Mouse (Mus musculus): ENCODE measurements at regions not wholly inside any gene's neighbourhood (a gene's known extent, or its start where the extent isn't known, plus 50 kb on each side); places are given as distances from the start of the nearest gene placed in this dataset.

- WGBS (ENCODE audit: insufficient replicate concordance) = 72% methylated on average over 15 of the region's 15 CpGs
Measured at GRCm38 (mm10) chr12:107251981-107252380, 236.5 kb upstream of the 3110018I06Rik start.

GRCm38 (mm10) chr12:107262076-107262475, 226.4 kb upstream of the 3110018I06Rik start:
- Histone ChIP-seq H3K27me3 (replicated peaks) (no peaks in the 10 kb centered on the region), H3K4me1 (no peaks in the 10 kb centered on the region), H3K9me3 (replicated peaks) (no peaks in the 10 kb centered on the region), H3K36me3 (no peaks in the 10 kb centered on the region), H3K4me3 (no peak overlapping the region), H3K27ac (no peak overlapping the region), H3K9ac (no peak overlapping the region), H3K4me2 (no peak overlapping the region)
- no peak for ATAC-seq
- 69% methylated on average over 5 of the region's 5 CpGs for WGBS (ENCODE audit: insufficient replicate concordance)

More at GRCm38 (mm10) chr12:107251981-107252380, 236.5 kb upstream of the 3110018I06Rik start:
- Histone ChIP-seq H3K36me3 (no peaks in the 10 kb centered on the region), H3K9ac (no peak overlapping the region), H3K9me3 (replicated peaks) (no peaks in the 10 kb centered on the region), H3K4me2 (no peak overlapping the region), H3K27ac (no peak overlapping the region), H3K27me3 (replicated peaks) (no peaks in the 10 kb centered on the region), H3K4me3 (no peak overlapping the region), H3K4me1 (no peaks in the 10 kb centered on the region)
- ATAC-seq = no peak

- Histone ChIP-seq H3K27me3 (replicated peaks) (no peaks in the 10 kb centered on the region), H3K9me3 (replicated peaks) (no peaks in the 10 kb centered on the region), H3K36me3 (no peaks in the 10 kb centered on the region), H3K9ac (no peak overlapping the region), H3K4me1 (no peaks in the 10 kb centered on the region), H3K4me2 (no peak overlapping the region), H3K27ac (no peak overlapping the region), H3K4me3 (no peak overlapping the region)
- 73% methylated on average over 4 of the region's 4 CpGs for WGBS (ENCODE audit: insufficient replicate concordance)
- no peak for ATAC-seq
Measured at GRCm38 (mm10) chr12:107262516-107262915, 225.9 kb upstream of the 3110018I06Rik start.

GRCm38 (mm10) chr12:107266696-107267095, 221.7 kb upstream of the 3110018I06Rik start:
- no peak overlapping the region for H3K27ac ChIP-seq
- no peak overlapping the region for H3K4me2 ChIP-seq
- no peaks in the 10 kb centered on the region for H3K9me3 ChIP-seq (replicated peaks)
- no peak for ATAC-seq
- H3K4me3 ChIP-seq = no peak overlapping the region
- no peaks in the 10 kb centered on the region for H3K4me1 ChIP-seq
- H3K36me3 ChIP-seq = no peaks in the 10 kb centered on the region
- WGBS (ENCODE audit: insufficient replicate concordance) = 47% methylated on average over 2 of the region's 2 CpGs
- H3K27me3 ChIP-seq (replicated peaks) = no peaks in the 10 kb centered on the region
- no peak overlapping the region for H3K9ac ChIP-seq

GRCm38 (mm10) chr12:107285622-107286021, 202.8 kb upstream of the 3110018I06Rik start:
- ATAC-seq = no peak
- no peaks in the 10 kb centered on the region for H3K9me3 ChIP-seq (replicated peaks)
- no peak overlapping the region for H3K27ac ChIP-seq
- no peaks in the 10 kb centered on the region for H3K36me3 ChIP-seq
- no peak overlapping the region for H3K4me2 ChIP-seq
- no peaks in the 10 kb centered on the region for H3K4me1 ChIP-seq
- 53% methylated on average over 9 of the region's 9 CpGs for WGBS (ENCODE audit: insufficient replicate concordance)
- no peak overlapping the region for H3K4me3 ChIP-seq
- H3K9ac ChIP-seq = no peak overlapping the region
- H3K27me3 ChIP-seq (replicated peaks) = no peaks in the 10 kb centered on the region

- Histone ChIP-seq H3K4me1 (no peaks in the 10 kb centered on the region), H3K4me3 (no peak overlapping the region), H3K27me3 (replicated peaks) (no peaks in the 10 kb centered on the region), H3K27ac (no peak overlapping the region), H3K9ac (no peak overlapping the region), H3K4me2 (no peak overlapping the region), H3K9me3 (replicated peaks) (no peaks in the 10 kb centered on the region), H3K36me3 (no peaks in the 10 kb centered on the region)
- ATAC-seq = no peak
- 73% methylated on average over 5 of the region's 5 CpGs for WGBS (ENCODE audit: insufficient replicate concordance)
Measured at GRCm38 (mm10) chr12:107291377-107291776, 197.1 kb upstream of the 3110018I06Rik start.

- H3K27me3 ChIP-seq (replicated peaks) = no peaks in the 10 kb centered on the region
- H3K4me3 ChIP-seq = no peak overlapping the region
- H3K36me3 ChIP-seq = no peaks in the 10 kb centered on the region
- no peak overlapping the region for H3K27ac ChIP-seq
- no peaks in the 10 kb centered on the region; the same call in 1 of the 2 replicates for H3K4me1 ChIP-seq
- ATAC-seq = no peak
- no peaks in the 10 kb centered on the region for H3K9me3 ChIP-seq (replicated peaks)
- WGBS (ENCODE audit: insufficient replicate concordance) = 18% methylated on average over 15 of the region's 15 CpGs
- H3K4me2 ChIP-seq = no peak overlapping the region
- no peak overlapping the region for H3K9ac ChIP-seq
Measured at GRCm38 (mm10) chr12:107307094-107307740, 181.2 kb upstream of the 3110018I06Rik start.

- 88% methylated on average over 4 of the region's 4 CpGs for WGBS (ENCODE audit: insufficient replicate concordance)
- Histone ChIP-seq H3K9ac (no peak overlapping the region), H3K4me1 (no peaks in the 10 kb centered on the region), H3K9me3 (replicated peaks) (no peaks in the 10 kb centered on the region), H3K27ac (no peak overlapping the region), H3K27me3 (replicated peaks) (no peaks in the 10 kb centered on the region), H3K36me3 (no peaks in the 10 kb centered on the region), H3K4me2 (no peak overlapping the region), H3K4me3 (no peak overlapping the region)
- ATAC-seq = no peak
Measured at GRCm38 (mm10) chr12:107315446-107315845, 173.0 kb upstream of the 3110018I06Rik start.

- no peaks in the 10 kb centered on the region for H3K4me1 ChIP-seq
- no peak overlapping the region for H3K4me3 ChIP-seq
- WGBS (ENCODE audit: insufficient replicate concordance) = 64% methylated on average over 7 of the region's 7 CpGs
- H3K27ac ChIP-seq = no peak overlapping the region
- no peak overlapping the region for H3K4me2 ChIP-seq
- no peak for ATAC-seq
- no peaks in the 10 kb centered on the region for H3K9me3 ChIP-seq (replicated peaks)
- no peaks in the 10 kb centered on the region for H3K27me3 ChIP-seq (replicated peaks)
- no peak overlapping the region for H3K9ac ChIP-seq
- H3K36me3 ChIP-seq = no peaks in the 10 kb centered on the region
Measured at GRCm38 (mm10) chr12:107322861-107323260, 165.6 kb upstream of the 3110018I06Rik start.

- no peaks in the 10 kb centered on the region for H3K4me1 ChIP-seq
- no peaks in the 10 kb centered on the region for H3K36me3 ChIP-seq
- no peak for ATAC-seq
- no peaks in the 10 kb centered on the region for H3K9me3 ChIP-seq (replicated peaks)
- no peaks in the 10 kb centered on the region for H3K27me3 ChIP-seq (replicated peaks)
- H3K27ac ChIP-seq = no peak overlapping the region
- no peak overlapping the region for H3K9ac ChIP-seq
- H3K4me2 ChIP-seq = no peak overlapping the region
- no peak overlapping the region for H3K4me3 ChIP-seq
- 84% methylated on average over 10 of the region's 10 CpGs for WGBS (ENCODE audit: insufficient replicate concordance)
Measured at GRCm38 (mm10) chr12:107326101-107326500, 162.3 kb upstream of the 3110018I06Rik start.

- Histone ChIP-seq H3K27ac (no peak overlapping the region), H3K36me3 (no peaks in the 10 kb centered on the region), H3K4me2 (no peak overlapping the region), H3K9me3 (replicated peaks) (no peaks in the 10 kb centered on the region), H3K4me1 (no peaks in the 10 kb centered on the region), H3K4me3 (no peak overlapping the region), H3K27me3 (replicated peaks) (no peaks in the 10 kb centered on the region), H3K9ac (no peak overlapping the region)
- 57% methylated on average over 9 of the region's 9 CpGs for WGBS (ENCODE audit: insufficient replicate concordance)
- ATAC-seq = no peak
Measured at GRCm38 (mm10) chr12:107327107-107327770, 161.2 kb upstream of the 3110018I06Rik start.

GRCm38 (mm10) chr12:107328986-107329385, 159.4 kb upstream of the 3110018I06Rik start:
- H3K4me3 ChIP-seq = no peak overlapping the region
- 63% methylated on average over 9 of the region's 9 CpGs for WGBS (ENCODE audit: insufficient replicate concordance)
- H3K36me3 ChIP-seq = no peaks in the 10 kb centered on the region
- H3K4me2 ChIP-seq = no peak overlapping the region
- no peaks in the 10 kb centered on the region for H3K4me1 ChIP-seq
- no peaks in the 10 kb centered on the region for H3K27me3 ChIP-seq (replicated peaks)
- H3K27ac ChIP-seq = no peak overlapping the region
- H3K9me3 ChIP-seq (replicated peaks) = no peaks in the 10 kb centered on the region
- no peak for ATAC-seq
- no peak overlapping the region for H3K9ac ChIP-seq
